Mouse (Mus musculus): Measurements from ENCODE around the gene Clmp.

- no peak for TF ChIP-seq ZC3H11A (IDR thresholded peaks at IDR 0.05; ENCODE audit: borderline replicate concordance, low read depth, low read length)
- TF ChIP-seq HCFC1 (IDR thresholded peaks at IDR 0.05; ENCODE audit: borderline replicate concordance, insufficient read depth, low read length), result no peak
Measured at GRCm38 (mm10) chr9:40766058-40766605, 80.4 kb downstream of the Clmp start.
